Mouse (Mus musculus) CH12.LX (cell line): ENCODE measurements around the gene Cdc42.

Experiments used
- CTCF ChIP-seq, 2 experiments: IDR thresholded peaks in 1 of 2; conservative IDR thresholded peaks in 1 of 2; 2 replicates each; pipeline ENCODE4 v1.5.1; 2011 to 2012; ENCODE audit warnings: low read depth in 2 of 2, low read length in 2 of 2, improper control_type of control experiment in 1 of 2, inconsistent platforms in 1 of 2, mild to moderate bottlenecking in 1 of 2, moderate library complexity in 1 of 2
- EP300 ChIP-seq: IDR thresholded peaks from 2 replicates; pipeline ENCODE4 v1.6.1; 2011; ENCODE audit warnings: low read length, improper control_type of control experiment
- PAX5 ChIP-seq: IDR thresholded peaks from 2 replicates; pipeline ENCODE4 v1.6.1; 2012; ENCODE audit warnings: low read length, inconsistent platforms, mixed read lengths
- POLR2A ChIP-seq: IDR thresholded peaks from 2 replicates; pipeline ENCODE4 v1.6.1; 2011; ENCODE audit warnings: low read depth, mild to moderate bottlenecking, improper control_type of control experiment, low read length
- USF1 ChIP-seq: IDR thresholded peaks from 2 replicates; pipeline ENCODE4 v1.6.1; 2014; ENCODE audit warnings: low read depth, mild to moderate bottlenecking, inconsistent platforms, low read length, improper control_type of control experiment

DNA sequence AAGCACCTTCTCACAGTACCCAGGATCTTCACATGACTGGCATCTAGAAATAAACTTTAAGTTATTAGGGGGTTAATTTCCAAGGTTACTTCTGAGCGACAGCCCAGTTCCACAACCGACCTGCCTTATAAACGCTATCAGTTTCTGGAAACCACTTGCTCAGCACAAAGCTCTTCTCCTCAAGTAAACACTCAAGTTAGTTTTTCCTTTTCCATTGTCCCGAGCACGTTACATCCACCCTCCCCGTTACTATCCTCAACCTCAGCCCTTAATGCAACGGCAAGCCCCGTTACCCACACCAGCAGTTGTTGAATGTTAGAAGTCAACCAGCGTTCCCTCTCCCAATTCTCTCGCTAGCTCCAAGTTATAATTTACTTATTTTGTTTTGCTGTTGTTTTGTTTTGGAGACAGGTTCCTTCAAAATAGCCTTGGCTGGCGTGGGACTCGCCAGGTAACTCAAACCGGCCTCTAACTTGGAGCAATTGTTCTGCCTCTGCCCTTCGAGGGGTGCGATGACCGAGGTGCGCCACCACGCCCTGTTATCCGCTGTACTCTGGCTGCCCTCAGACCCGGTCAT lies 30.1 kb upstream of the Cdc42 start:
- TF ChIP-seq CTCF (conservative IDR thresholded peaks at IDR 0.05 in 1 of 2, IDR thresholded peaks at IDR 0.05 in 1 of 2; ENCODE audit: low read depth in 2 of 2, low read length in 2 of 2), result no peak
- TF ChIP-seq EP300, result no peak
- no peak for TF ChIP-seq PAX5
- no peak for TF ChIP-seq POLR2A
- no peak for TF ChIP-seq USF1
